In the genomic region with DNA sequence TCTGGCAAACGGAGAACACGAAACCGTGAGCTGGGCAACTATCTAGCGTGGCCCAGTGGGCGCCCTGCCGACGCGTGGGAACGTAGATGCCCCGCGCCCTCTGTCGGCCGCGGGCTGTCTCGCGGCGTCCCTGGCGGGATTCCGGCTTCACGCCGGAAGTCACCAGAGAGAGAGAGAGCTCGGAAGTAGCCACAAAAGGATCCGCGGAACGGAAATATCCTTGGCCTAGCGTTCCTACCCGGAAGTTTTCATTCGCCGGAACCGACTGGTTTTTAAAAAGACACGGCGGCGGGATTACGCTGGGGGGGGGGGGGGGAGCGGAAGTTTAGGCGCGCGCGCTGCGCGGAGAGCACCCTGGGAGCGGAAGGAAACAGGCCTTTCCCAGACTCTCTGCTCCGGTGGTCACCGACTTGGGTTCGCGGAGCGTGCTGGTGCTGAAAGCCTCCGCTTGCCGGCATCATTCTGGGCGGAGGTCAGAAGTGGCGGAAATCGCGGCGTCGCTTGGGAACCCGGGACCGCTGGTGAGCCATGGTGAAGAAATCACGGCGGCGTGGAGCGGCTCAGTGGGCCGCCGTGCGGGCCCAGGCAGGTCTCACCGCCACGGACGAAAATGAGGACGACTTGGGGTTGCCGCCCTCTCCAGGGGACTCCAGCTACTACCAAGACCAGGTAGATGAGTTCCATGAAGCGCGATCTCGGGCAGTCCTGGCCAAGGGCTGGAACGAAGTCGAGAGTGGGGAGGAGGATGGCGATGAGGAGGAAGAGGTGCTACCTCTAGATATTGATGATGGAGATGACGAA, we compare ENCODE assay signal across 8 mouse cellular contexts. TPM values are rescaled to one million over a fixed set of nuclear protein-coding genes. Genes with fewer than 3 reads are reported as not detected.
DNase-seq lines count a peak whose midpoint lies in the region; ATAC-seq and TF ChIP-seq lines count a peak whose summit lies in the region.

A gene (plus strand): TSS at position 377 of the 801 bp plus-strand sequence.

- WGBS in heart, embryonic 11.5 days (ENCODE audit: insufficient replicate concordance), result under 1% methylated on average over 75 of the region's 76 CpGs
- WGBS in kidney, embryonic 16.5 days, result 0% methylated on average over 59 of the region's 76 CpGs
- 1% methylated on average over 75 of the region's 76 CpGs for WGBS in liver, adult 2 months

- no peaks in the 10 kb centered on the region for H3K27me3 ChIP-seq in C2C12 (ENCODE audit: control insufficient read depth, insufficient read depth, insufficient read length)
- no peaks in the 10 kb centered on the region for H3K27me3 ChIP-seq in erythroblast, embryonic 14.5 days (ENCODE audit: control insufficient read depth)
- H3K27me3 ChIP-seq in heart, embryonic 11.5 days (ENCODE audit: control insufficient read depth, insufficient read depth, low read length), result no peaks in the 10 kb centered on the region
- H3K27me3 ChIP-seq in kidney, embryonic 16.5 days (ENCODE audit: insufficient read depth, low read length), result no peaks in the 10 kb centered on the region
- no peaks in the 10 kb centered on the region for H3K27me3 ChIP-seq in liver, adult 2 months (ENCODE audit: control insufficient read depth, insufficient read depth, low read length)
- no peaks in the 10 kb centered on the region for H3K27me3 ChIP-seq in myocyte (ENCODE audit: control insufficient read depth, insufficient read depth, insufficient read length)
- H3K27me3 ChIP-seq in splenic B cell, adult 2 months (ENCODE audit: control insufficient read depth, insufficient read depth, low read length, poor library complexity, severe bottlenecking), result no peaks in the 10 kb centered on the region

- H3K9ac ChIP-seq in heart, embryonic 11.5 days (ENCODE audit: low read depth, low read length), result peak within 1 kb of the TSS; percentile 96
- H3K9ac ChIP-seq in kidney, embryonic 16.5 days (replicated peaks; ENCODE audit: low read length), result peak within 1 kb of the TSS; percentile 95
- H3K9ac ChIP-seq in liver, adult 2 months (ENCODE audit: low read depth, low read length), result peak within 1 kb of the TSS; percentile 97

- H3K36me3 ChIP-seq in C2C12 (ENCODE audit: control insufficient read depth, insufficient read depth), result peaks cover 25% of the 10 kb centered on the region
- peaks cover 14% of the 10 kb centered on the region for H3K36me3 ChIP-seq in erythroblast, embryonic 14.5 days (ENCODE audit: control insufficient read depth)
- no peaks in the 10 kb centered on the region for H3K36me3 ChIP-seq in heart, embryonic 11.5 days (ENCODE audit: control insufficient read depth, insufficient read depth, low read length)
- H3K36me3 ChIP-seq in kidney, embryonic 16.5 days (ENCODE audit: insufficient read depth, low read length), result peaks cover 8% of the 10 kb centered on the region; the same call in 1 of the 2 replicates
- H3K36me3 ChIP-seq in liver, adult 2 months (ENCODE audit: control insufficient read depth, insufficient read depth, low read length), result no peaks in the 10 kb centered on the region
- no peaks in the 10 kb centered on the region for H3K36me3 ChIP-seq in myocyte (ENCODE audit: control insufficient read depth, insufficient read depth)
- H3K36me3 ChIP-seq in splenic B cell, adult 2 months (ENCODE audit: control insufficient read depth, insufficient read depth, low read length, poor library complexity, severe bottlenecking), result 0 out of 2 replicates have a peak, but pooled peaks cover 1% of the 10 kb centered on the region

- H3K4me3 ChIP-seq in C2C12 (ENCODE audit: insufficient read depth, poor library complexity, severe bottlenecking), result peak within 1 kb of the TSS; percentile 89
- H3K4me3 ChIP-seq in erythroblast, embryonic 14.5 days (replicated peaks), result peak within 1 kb of the TSS; percentile 74
- peak within 1 kb of the TSS; percentile 89 for H3K4me3 ChIP-seq in heart, embryonic 11.5 days (ENCODE audit: low read depth, low read length)
- H3K4me3 ChIP-seq in kidney, embryonic 16.5 days (ENCODE audit: low read length), result peak within 1 kb of the TSS; percentile 72
- peak within 1 kb of the TSS; percentile 76 for H3K4me3 ChIP-seq in liver, adult 2 months (ENCODE audit: insufficient read depth, low read depth, low read length)
- peak within 1 kb of the TSS; percentile 96 for H3K4me3 ChIP-seq in myocyte

- peak within 1 kb of the TSS; percentile 96 for H3K4me2 ChIP-seq in heart, embryonic 11.5 days
- peak within 1 kb of the TSS; percentile 93 for H3K4me2 ChIP-seq in kidney, embryonic 16.5 days (replicated peaks; ENCODE audit: low read depth, low read length)
- peak within 1 kb of the TSS; percentile 83 for H3K4me2 ChIP-seq in myocyte (ENCODE audit: low read depth)

- H3K79me2 ChIP-seq in C2C12 (ENCODE audit: control insufficient read depth, insufficient read depth) (peaks cover 32% of the 10 kb centered on the region), myocyte (ENCODE audit: control insufficient read depth, insufficient read depth) (peaks cover 31% of the 10 kb centered on the region)
- H3K79me2 ChIP-seq in liver, adult 2 months (ENCODE audit: control insufficient read depth, insufficient read depth, low read length), result peaks cover 10% of the 10 kb centered on the region; the same call in 1 of the 2 replicates

- peak; percentile 89 for TF ChIP-seq POLR2A in brain, embryonic 14.5 days (IDR thresholded peaks at IDR 0.05; ENCODE audit: borderline replicate concordance, extremely low read depth, insufficient read depth, insufficient read length, poor library complexity, severe bottlenecking)
- peak; percentile 65; the same call in 1 of the 2 replicates for TF ChIP-seq POLR2A in liver, adult 2 months (IDR thresholded peaks at IDR 0.05; ENCODE audit: extremely low read depth, insufficient read depth, low read length)
- TF ChIP-seq POLR2A in myocyte (IDR thresholded peaks at IDR 0.05; ENCODE audit: insufficient read length, low read depth), result peak; percentile 86

- H3ac ChIP-seq in C2C12 (ENCODE audit: control insufficient read depth, insufficient read length, low read depth) (peak within 1 kb of the TSS; percentile 92), myocyte (ENCODE audit: control insufficient read depth, insufficient read length) (peak within 1 kb of the TSS; percentile 53)

- H3K4me1 ChIP-seq in erythroblast, embryonic 14.5 days (ENCODE audit: control insufficient read depth), result peaks cover 30% of the 10 kb centered on the region
- peaks cover 9% of the 10 kb centered on the region for H3K4me1 ChIP-seq in heart, embryonic 11.5 days (ENCODE audit: control insufficient read depth, insufficient read depth, low read length)
- H3K4me1 ChIP-seq in kidney, embryonic 16.5 days (ENCODE audit: insufficient read depth, low read length), result peaks cover 16% of the 10 kb centered on the region
- H3K4me1 ChIP-seq in liver, adult 2 months (ENCODE audit: control insufficient read depth, insufficient read depth, low read length), result peaks cover 19% of the 10 kb centered on the region

- peak; percentile 92 for TF ChIP-seq CTCF in C2C12 (IDR thresholded peaks at IDR 0.05; ENCODE audit: control insufficient read depth, insufficient read depth, insufficient read length)
- peak; percentile 83 for TF ChIP-seq CTCF in brain, embryonic 14.5 days (IDR thresholded peaks at IDR 0.05; ENCODE audit: borderline replicate concordance, extremely low read depth, insufficient read depth, insufficient read length)
- peak; percentile 88 for TF ChIP-seq CTCF in liver, adult 2 months (IDR thresholded peaks at IDR 0.05; ENCODE audit: low read depth, low read length)

- DNase-seq in brain, embryonic 14.5 days (ENCODE audit: low read depth), result peak; percentile 99
- peak; percentile 95 for DNase-seq in liver, adult 2 months (ENCODE audit: extremely low read depth, low read depth, low spot score)
- DNase-seq in splenic B cell, adult 2 months (ENCODE audit: low read depth, low spot score), result peak; percentile 99

- H3K79me3 ChIP-seq in C2C12 (ENCODE audit: low read depth), result peaks cover 30% of the 10 kb centered on the region

- peak within 1 kb of the TSS; percentile 93 for H3K27ac ChIP-seq in heart, embryonic 11.5 days (ENCODE audit: low read depth, low read length)
- peak within 1 kb of the TSS; percentile 98 for H3K27ac ChIP-seq in kidney, embryonic 16.5 days (ENCODE audit: low read length)
- peak within 1 kb of the TSS; percentile 96 for H3K27ac ChIP-seq in liver, adult 2 months (replicated peaks; ENCODE audit: insufficient read depth, low read depth, low read length)

- ATAC-seq in heart, embryonic 11.5 days (replicated peaks; ENCODE audit: insufficient number of reproducible peaks, low FRiP score, low TSS enrichment), result peak; percentile 94
- peak; percentile 98 for ATAC-seq in kidney, embryonic 16.5 days (ENCODE audit: low FRiP score, low TSS enrichment)

- no peaks in the 10 kb centered on the region for H3K9me3 ChIP-seq in erythroblast, embryonic 14.5 days (ENCODE audit: control insufficient read depth, low read length)
- no peaks in the 10 kb centered on the region for H3K9me3 ChIP-seq in heart, embryonic 11.5 days (replicated peaks; ENCODE audit: control insufficient read depth, low read length)
- H3K9me3 ChIP-seq in kidney, embryonic 16.5 days (ENCODE audit: low read length), result no peaks in the 10 kb centered on the region

TF ChIP-seq in C2C12, 6 proteins besides CTCF, POLR2A, EP300 and RAD21:
- TF ChIP-seq MAX (IDR thresholded peaks at IDR 0.05) (peak; percentile 72), FOSL1 (IDR thresholded peaks at IDR 0.05; ENCODE audit: insufficient read depth, low read length, poor library complexity, severe bottlenecking) (no peak)

TF ChIP-seq in myocyte, 11 proteins besides CTCF, POLR2A, EP300 and RAD21 (continues in another document):
- TF ChIP-seq MYOD1 (IDR thresholded peaks at IDR 0.05; ENCODE audit: control insufficient read depth in 1 of 3, insufficient read length in 2 of 3, low read depth in 2 of 3) (no peak), REST (IDR thresholded peaks at IDR 0.05; ENCODE audit: insufficient read depth, insufficient read length) (no peak), E2F4 (IDR thresholded peaks at IDR 0.05; ENCODE audit: insufficient read depth) (peak; percentile 94), TCF3 (IDR thresholded peaks at IDR 0.05; ENCODE audit: insufficient read length, low read depth) (no peak), POLR2AphosphoS2 (IDR thresholded peaks at IDR 0.05; ENCODE audit: insufficient read length, low read depth) (peak; percentile 85), CEBPB (IDR thresholded peaks at IDR 0.05; ENCODE audit: insufficient read depth, poor library complexity, severe bottlenecking) (no peak), MYOG (IDR thresholded peaks at IDR 0.05; ENCODE audit: control insufficient read depth in 1 of 3, insufficient read depth in 1 of 3, insufficient read length in 2 of 3, low read depth in 2 of 3) (no peak), MAX (IDR thresholded peaks at IDR 0.05; ENCODE audit: low read depth) (no peak)

RNA-seq across cellular contexts. Expression of the gene that starts here (rescaled TPM):
- 43.7 TPM for polyA plus RNA-seq in C2C12 (2012; fragmentation: generic; extraction: Trizol)
- 24.4 and 31.7 TPM in 2 replicates for polyA plus RNA-seq in brain, embryonic 14.5 days (2012; rRNA removed)
- 4.7 and 6.2 TPM in 2 replicates for polyA plus RNA-seq in erythroblast, embryonic 14.5 days (2012)
- 52.7 and 55.6 TPM in 2 replicates for polyA plus RNA-seq in heart, embryonic 11.5 days (2014; fragmentation: Nextera tagmentation; extraction: Ambion mirVana)
- 73.1 and 78.0 TPM in 2 replicates for polyA plus RNA-seq in kidney, embryonic 16.5 days (2015; fragmentation: Nextera tagmentation; extraction: Ambion mirVana)
- total RNA-seq in liver, adult 2 months (2014; rRNA removed), result 16.5 and 20.0 TPM in 2 replicates
- polyA plus RNA-seq in liver, adult 2 months (2012; rRNA removed), result 7.4 and 7.9 TPM in 2 replicates
- polyA plus RNA-seq in myocyte (2012; fragmentation: generic; extraction: Trizol), result 34.5 TPM

Comparison
In these comparisons a context has a peak if more than half of its experiments do, and no peak if none do; other contexts are left out.
1. Peak in every context shown above with its lines: DNase-seq, ATAC-seq, H3K4me3 ChIP-seq and H3K27ac ChIP-seq.